Mouse (Mus musculus) ES-Bruce4 (cell line): Measurements from ENCODE around the gene Wnt6.

Experiments used
- CTCF ChIP-seq: IDR thresholded peaks from one replicate; pipeline ENCODE4 v1.8.1; 2011; ENCODE audit warnings: low read depth, low read length
- EP300 ChIP-seq: IDR thresholded peaks from 2 replicates; pipeline ENCODE4 v1.6.1; 2011; ENCODE audit warnings: low read depth, low read length; ENCODE audit not compliant: insufficient read depth

- TF ChIP-seq EP300 (no peak), CTCF (no peak)
Measured at GRCm38 (mm10) chr1:74770727-74771466, 795 bp upstream of the Wnt6 start.
